Mouse (Mus musculus) thymus, adult 2 months (tissue): Measurements from ENCODE around the gene Por. TPM values are rescaled to one million over a fixed set of nuclear protein-coding genes. Genes with fewer than 3 reads are reported as not detected.

Experiments used
- DNase-seq: peaks from one replicate; pipeline ENCODE4 v3.0.0; 2021
- H3K27ac ChIP-seq: fragments of 200-500 bp; 2 replicates; pipeline ENCODE4 v1.5.1; 2012; ENCODE audit warnings: low read length, control low read depth; ENCODE audit not compliant: control insufficient read depth, insufficient read depth
- H3K27me3 ChIP-seq: fragments of 200-500 bp; 2 replicates; pipeline ENCODE4 v1.6.1; 2012; ENCODE audit warnings: mild to moderate bottlenecking, low read length, moderate library complexity, mixed read lengths; ENCODE audit not compliant: control insufficient read depth, insufficient read depth
- H3K36me3 ChIP-seq: fragments of 200-500 bp; 2 replicates; pipeline ENCODE4 v1.6.1; 2012; ENCODE audit warnings: mild to moderate bottlenecking, low read length, moderate library complexity; ENCODE audit not compliant: control insufficient read depth, insufficient read depth
- H3K4me1 ChIP-seq: fragments of 200-500 bp; replicated peaks from 2 replicates; pipeline ENCODE4 v1.6.1; 2012; ENCODE audit warnings: low read length; ENCODE audit not compliant: control insufficient read depth, insufficient read depth
- H3K4me3 ChIP-seq: fragments of 200-500 bp; 2 replicates; pipeline ENCODE4 v1.5.1; 2012; ENCODE audit warnings: mild to moderate bottlenecking, low read length, control low read depth, moderate library complexity; ENCODE audit not compliant: control insufficient read depth, insufficient read depth
- CTCF ChIP-seq: fragments of 200-500 bp; IDR thresholded peaks from 2 replicates; pipeline ENCODE4 v1.5.1; 2012; ENCODE audit warnings: mild to moderate bottlenecking, control low read depth, low read length, moderate library complexity, borderline replicate concordance; ENCODE audit not compliant: control insufficient read depth, poor library complexity, insufficient read depth; ENCODE audit errors: extremely low read depth
- POLR2A ChIP-seq: fragments of 200-500 bp; IDR thresholded peaks from 2 replicates; pipeline ENCODE4 v1.6.1; 2012; ENCODE audit warnings: mild to moderate bottlenecking, low read length, control low read depth, moderate library complexity; ENCODE audit not compliant: control insufficient read depth, poor library complexity, insufficient read depth; ENCODE audit errors: extremely low read depth
- WGBS: fragments of 180-500 bp; shearing (Covaris S2); methylation state at CpG from one replicate; pipeline ENCODE4 v1.1.7; 2018; 5-methylcytosine and 5-hydroxymethylcytosine counted together
- polyA plus RNA-seq: library from polyadenylated mRNA; depleted of rRNA; stranded (reverse); fragments of >200 nt; gene quantifications from 2 replicates; pipeline ENCODE4 v1.2.3, GENCODE M21; 2012

Por gene
- polyA plus RNA-seq, 1 experiment, result 132 TPM

DNA sequence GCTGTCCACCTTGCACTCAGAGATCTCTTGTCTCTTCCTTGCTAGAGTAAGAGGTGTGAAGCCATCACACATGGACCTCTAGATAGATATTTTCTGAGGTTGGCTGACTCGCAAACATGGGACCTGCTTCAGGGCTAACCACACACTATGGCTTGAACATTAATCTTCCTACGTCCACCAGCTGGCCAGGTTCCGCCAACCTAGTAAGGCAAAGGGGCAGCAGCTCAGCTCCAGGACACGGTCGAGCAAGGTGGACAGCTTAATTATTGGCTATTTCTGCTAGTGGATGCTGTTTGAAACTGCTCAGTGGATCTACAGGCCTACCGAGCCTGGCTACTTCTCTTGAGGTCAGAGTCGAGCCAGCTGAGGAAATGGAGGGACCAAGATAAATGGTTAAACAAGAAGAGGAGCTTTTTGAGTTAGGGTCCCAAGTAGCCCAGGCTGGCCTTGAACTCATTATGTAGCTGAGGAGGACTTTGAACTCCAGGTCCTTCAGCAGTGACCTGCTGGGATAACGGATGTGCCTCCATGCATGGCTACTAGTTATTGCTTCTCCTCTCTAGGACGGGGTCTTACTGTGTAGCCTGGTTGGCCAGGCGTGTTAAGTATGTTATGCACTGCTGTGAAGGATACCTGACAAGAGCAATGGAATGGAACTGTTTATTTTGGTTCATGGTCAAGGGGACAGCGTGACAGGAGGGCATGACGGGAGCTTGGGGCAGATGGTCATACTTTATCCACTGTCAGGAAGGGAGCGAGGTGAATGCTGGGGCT is 41.9 kb downstream of the Por start:
- Histone ChIP-seq H3K4me1 (peaks cover 16% of the 10 kb centered on the region), H3K27me3 (no peaks in the 10 kb centered on the region), H3K36me3 (peaks cover 5% of the 10 kb centered on the region; the same call in 1 of the 2 replicates), H3K27ac (no peak overlapping the region), H3K4me3 (no peak overlapping the region)
- TF ChIP-seq CTCF, result no peak
- no peak for DNase-seq
- WGBS, result 95% methylated on average over 13 of the region's 13 CpGs

DNA sequence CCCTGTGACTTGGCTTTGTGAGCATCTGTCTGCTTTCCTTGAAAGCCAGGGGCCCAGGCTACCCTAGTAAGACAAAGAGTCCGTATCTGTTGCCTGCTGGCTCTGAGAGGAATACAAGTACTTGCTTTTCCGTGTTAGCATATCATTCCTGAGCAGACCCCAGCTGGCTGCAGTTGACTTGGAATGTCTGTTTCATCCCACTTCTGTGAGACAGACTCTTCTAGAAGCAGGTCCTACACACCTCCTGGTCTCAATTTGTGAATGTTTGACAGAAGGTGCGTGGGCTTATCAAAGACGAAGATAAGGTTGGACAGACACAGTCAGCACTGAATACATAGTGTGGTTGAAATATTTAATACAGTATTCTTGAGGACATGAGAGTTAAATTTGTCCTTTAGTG is 43.0 kb downstream of the Por start:
- no peak overlapping the region for H3K4me3 ChIP-seq
- peaks cover 15% of the 10 kb centered on the region for H3K4me1 ChIP-seq
- H3K27ac ChIP-seq, result no peak overlapping the region
- no peak for DNase-seq
- WGBS, result 67% methylated on average over 4 of the region's 4 CpGs
- H3K27me3 ChIP-seq, result no peaks in the 10 kb centered on the region
- TF ChIP-seq CTCF (no peak), POLR2A (no peak)
- H3K36me3 ChIP-seq, result peaks cover 12% of the 10 kb centered on the region; the same call in 1 of the 2 replicates

DNA sequence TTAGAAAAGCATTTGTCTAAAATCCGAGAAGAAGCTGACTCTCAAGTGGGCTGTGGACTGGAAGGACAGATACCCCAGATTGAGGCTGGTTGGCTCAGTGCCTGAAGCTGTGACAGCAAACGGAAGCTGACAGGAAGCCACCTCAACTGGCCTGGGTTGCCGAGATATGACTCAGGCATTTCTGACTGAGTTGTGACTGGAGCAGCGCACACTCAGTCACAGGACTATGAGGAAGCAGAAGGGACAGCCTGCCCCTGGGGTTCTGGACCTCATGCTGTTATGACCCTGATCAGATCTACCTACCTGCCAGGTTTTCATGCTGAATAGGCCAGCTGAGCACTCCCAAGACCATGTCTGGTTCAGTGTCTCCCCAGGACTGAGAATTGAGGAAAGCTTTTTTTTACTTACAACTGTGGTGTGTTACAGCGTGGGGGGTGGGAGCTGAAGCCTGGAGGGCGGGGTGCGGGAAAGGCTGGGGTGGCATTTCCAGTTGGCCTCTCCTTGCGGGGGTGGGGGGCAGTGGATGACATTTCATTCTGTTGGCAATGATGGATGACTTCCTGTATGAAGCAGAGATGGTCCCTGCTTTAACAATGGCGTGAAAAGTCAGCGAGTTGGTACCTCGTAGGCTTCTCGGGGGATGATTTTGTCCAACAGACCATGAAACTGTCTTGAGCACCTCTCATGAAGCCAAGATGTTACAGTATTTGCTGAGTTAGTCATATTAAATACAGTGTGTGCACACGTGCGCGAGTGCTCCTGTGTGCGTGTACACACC is 43.8 kb downstream of the Por start:
- H3K36me3 ChIP-seq, result peaks cover 12% of the 10 kb centered on the region; the same call in 1 of the 2 replicates
- no peak overlapping the region; the same call in 1 of the 2 replicates for H3K27ac ChIP-seq
- H3K27me3 ChIP-seq, result no peaks in the 10 kb centered on the region
- no peak for TF ChIP-seq POLR2A
- no peak for TF ChIP-seq CTCF
- H3K4me1 ChIP-seq, result peaks cover 12% of the 10 kb centered on the region
- 26% methylated on average over 16 of the region's 16 CpGs for WGBS
- peak; percentile 58 for DNase-seq
- no peak overlapping the region for H3K4me3 ChIP-seq

DNA sequence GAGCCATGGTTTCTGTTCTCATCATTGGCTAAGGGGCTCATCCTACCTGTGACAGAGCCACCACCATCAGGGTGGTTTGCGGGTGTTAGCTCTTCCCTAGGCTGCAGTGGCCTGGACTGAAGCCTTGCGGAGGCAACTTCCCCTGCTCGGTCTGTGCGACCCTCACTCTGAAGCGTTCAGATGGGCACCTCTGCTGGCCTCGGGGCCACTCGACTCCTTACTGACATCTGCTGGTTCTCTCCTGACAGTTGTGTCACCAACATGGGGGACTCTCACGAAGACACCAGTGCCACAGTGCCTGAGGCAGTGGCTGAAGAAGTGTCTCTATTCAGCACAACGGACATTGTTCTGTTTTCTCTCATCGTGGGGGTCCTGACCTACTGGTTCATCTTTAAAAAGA is 45.8 kb downstream of the Por start:
- peaks cover 12% of the 10 kb centered on the region; the same call in 1 of the 2 replicates for H3K36me3 ChIP-seq
- WGBS, result 64% methylated on average over 10 of the region's 10 CpGs

DNA sequence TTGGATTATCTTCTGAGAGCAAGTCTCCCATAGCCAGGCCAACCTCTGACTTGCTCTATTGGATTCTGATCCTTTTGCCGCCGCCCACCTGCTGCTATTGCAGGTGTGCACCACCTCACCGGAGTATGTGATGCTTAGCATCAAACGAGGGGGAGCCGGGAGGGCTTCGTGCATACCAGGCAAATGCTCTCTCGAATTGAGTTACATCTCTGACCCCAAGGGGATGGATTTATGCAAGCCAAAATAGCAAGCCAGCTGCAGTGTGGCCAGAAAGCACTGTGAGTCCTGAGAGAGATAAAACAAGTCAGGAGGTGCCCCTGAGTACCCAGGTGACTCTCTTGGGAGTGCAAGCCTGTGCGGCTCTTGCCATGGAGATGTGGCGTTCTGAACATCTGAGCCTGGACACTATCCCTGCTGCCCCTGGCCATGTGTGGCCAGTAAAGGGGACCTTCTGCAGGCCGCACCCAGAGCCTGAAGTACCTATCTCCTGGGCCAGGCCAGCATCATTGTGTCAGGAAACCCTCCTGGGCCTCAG is 49.8 kb downstream of the Por start:
- WGBS, result 90% methylated on average over 10 of the region's 10 CpGs
- no peak overlapping the region for H3K27ac ChIP-seq
- no peaks in the 10 kb centered on the region for H3K27me3 ChIP-seq
- TF ChIP-seq CTCF (no peak), POLR2A (no peak)
- H3K36me3 ChIP-seq, result peaks cover 12% of the 10 kb centered on the region; the same call in 1 of the 2 replicates
- H3K4me1 ChIP-seq, result no peaks in the 10 kb centered on the region
- H3K4me3 ChIP-seq, result no peak overlapping the region
- no peak for DNase-seq

More for the DNA sequence above, 45.8 kb downstream of the Por start:
- H3K27me3 ChIP-seq, result no peaks in the 10 kb centered on the region
- H3K4me3 ChIP-seq, result no peak overlapping the region
- peak; percentile 31 for DNase-seq
- TF ChIP-seq CTCF (no peak), POLR2A (no peak)
- H3K4me1 ChIP-seq, result peaks cover 12% of the 10 kb centered on the region
- H3K27ac ChIP-seq, result no peak overlapping the region

DNA sequence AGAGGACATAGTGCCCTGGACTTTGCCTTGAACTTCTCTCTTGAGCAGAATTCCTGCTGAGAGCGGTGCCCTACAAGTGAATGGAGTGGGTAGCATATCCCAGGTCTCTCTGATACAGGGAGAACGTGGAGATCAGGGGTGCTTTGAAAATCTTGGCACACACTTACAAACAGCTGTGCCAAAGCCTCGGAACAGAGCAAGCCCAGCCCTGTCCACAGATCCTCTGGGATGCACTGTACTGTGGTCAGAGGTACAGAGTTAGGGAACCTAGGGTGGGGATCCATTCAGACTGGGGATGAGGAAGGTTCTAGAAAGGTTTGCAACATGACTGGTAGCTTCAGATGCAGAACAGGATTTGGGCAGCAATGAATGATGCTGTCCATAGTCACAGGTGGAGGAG is 50.3 kb downstream of the Por start:
- Histone ChIP-seq H3K4me3 (no peak overlapping the region), H3K27ac (no peak overlapping the region), H3K36me3 (peaks cover 12% of the 10 kb centered on the region; the same call in 1 of the 2 replicates), H3K27me3 (no peaks in the 10 kb centered on the region), H3K4me1 (no peaks in the 10 kb centered on the region)
- WGBS, result 92% methylated on average over 3 of the region's 3 CpGs
- DNase-seq, result no peak
- TF ChIP-seq CTCF (no peak), POLR2A (no peak)
